Mouse (Mus musculus) lung, postnatal 14 days (tissue): ENCODE measurements at regions not wholly inside any gene's neighbourhood (a gene's known extent, or its start where the extent isn't known, plus 50 kb on each side); places are given as distances from the start of the nearest gene placed in this dataset.

Experiments used
- DNase-seq: peaks from one replicate; pipeline ENCODE4 v3.0.0; 2021

DNA sequence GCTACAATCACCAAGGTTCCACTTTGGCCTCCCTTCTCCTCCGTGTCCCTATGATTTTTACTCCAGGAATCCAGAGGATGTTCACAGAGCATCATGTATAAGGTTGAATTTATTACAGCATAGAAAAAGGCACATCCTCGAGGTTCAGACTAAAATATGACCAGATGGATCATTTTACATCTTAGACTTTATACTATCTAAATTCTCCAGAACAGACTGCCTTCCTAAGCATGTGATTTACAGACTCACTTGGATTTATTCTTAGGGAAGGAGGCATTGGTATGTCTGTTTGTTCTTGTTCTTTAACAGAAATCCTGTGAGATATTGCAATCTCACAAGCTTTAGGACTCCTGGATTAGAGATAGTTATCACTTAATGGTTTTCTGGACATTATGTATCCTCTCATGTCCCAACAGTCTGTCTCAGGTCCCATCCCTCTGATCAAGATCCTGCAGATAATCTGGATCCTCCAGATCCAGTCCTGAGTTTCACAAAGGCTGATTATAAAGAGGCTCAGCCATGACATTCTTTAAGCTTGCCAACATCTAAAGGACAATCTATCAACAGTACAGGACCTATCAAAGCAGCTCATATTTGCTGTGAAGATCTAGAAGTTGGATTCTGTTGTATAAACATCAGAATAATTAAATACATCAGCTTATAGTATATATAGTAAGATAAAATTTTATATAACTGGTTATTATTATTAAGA lies 75.2 kb upstream of the Dcn start:
- DNase-seq = no peak

DNA sequence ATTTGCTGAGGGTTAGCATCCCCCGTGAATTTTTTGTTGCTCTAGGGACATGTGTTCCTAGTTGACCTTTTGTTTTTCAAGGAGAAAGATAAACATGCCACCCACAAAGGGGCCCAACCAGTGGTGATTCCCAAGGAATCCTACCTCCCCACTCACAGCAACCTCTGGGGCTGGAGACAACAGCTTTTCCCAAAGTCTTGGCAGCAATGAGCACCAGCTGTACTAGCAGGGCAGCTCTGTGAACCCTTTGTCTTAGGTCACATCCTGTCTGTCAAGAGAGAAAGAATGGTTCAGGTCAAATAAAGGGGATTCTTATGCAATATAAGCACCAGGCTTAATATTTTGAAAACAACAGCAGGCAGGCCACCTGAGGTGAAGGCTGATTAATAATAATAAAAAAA lies 70.2 kb upstream of the Dcn start:
- DNase-seq = peak; percentile 10

DNA sequence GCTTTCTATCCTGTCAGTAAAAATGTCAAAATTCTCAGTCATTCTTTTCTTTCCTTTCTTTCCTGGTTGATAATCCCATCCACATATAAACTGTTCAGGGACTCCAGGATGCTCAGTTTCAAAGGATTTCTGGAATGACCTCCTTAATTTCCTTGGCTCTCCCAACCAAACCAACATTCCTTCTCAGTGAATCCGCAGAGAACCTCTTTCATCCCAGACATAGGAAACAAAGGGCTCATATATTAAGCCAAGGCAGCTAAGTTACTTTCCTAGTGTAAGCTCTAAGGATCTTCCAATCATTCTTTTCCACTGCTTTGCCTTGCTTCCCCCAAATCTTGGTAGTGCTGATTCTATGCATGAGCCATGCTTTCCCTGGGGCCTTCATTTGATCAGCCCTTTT lies 69.5 kb upstream of the Dcn start:
- no peak for DNase-seq

DNA sequence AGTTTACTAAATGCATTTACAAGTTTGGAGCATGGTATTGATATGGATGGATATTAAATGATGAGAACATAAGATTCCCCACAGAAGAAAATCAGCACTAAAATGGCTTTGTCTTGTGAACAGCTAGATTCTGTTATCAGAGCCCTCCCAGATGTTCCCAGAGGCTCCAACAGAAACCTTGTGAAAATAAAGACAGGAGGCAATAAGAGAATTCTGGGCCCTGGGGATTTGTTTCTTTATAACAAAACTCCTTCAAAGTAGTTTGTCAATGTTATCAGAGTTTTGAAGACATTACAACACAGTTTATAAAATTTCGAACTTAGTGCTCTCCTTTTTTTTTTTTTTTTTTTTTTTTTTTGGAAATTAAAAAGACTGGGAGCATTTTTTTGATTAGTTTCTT lies 56.8 kb upstream of the Dcn start:
- no peak for DNase-seq

DNA sequence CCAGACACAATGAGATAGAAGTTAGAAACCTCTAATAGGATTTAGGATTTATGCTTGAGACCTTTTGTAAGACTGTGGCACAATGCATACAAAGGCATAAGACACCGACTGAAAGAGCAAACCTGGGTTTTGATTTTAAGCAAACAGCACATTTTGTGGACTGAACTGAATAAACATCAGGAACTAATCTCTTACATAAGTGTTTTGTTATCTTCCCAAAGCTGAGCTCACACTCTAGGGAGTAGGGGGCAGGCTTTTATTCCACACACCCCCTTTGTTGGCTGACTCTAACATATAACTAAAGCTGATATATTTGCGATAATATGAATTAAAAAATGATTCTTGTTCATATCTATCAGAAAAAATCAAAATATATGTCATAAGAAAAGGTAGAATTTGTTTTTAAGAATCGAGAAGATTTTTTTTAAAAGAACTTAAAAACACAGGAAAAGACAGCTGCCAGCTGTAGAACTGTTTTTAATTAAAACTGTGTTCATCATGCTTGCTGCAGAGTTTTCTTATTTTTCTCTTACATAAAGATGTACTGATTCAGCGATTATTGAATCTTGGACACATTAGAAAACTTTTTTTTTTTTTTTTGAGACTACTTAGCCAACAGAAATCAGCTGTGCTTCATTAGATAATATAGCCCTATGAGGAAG lies 56.2 kb upstream of the Dcn start:
- DNase-seq = no peak
